Mouse (Mus musculus): ENCODE measurements around the gene Zfp536. TPM values are rescaled to one million over a fixed set of nuclear protein-coding genes. Genes with fewer than 3 reads are reported as not detected.
"Not testable (repeated sequence)": the region's sequence is repeated elsewhere in the genome, so short reads cannot be mapped to it uniquely, and the experiment has no call there.

Zfp536 gene
- total RNA-seq, 2 experiments from 2014 or later, result 29.8 to 33.2 TPM

DNA sequence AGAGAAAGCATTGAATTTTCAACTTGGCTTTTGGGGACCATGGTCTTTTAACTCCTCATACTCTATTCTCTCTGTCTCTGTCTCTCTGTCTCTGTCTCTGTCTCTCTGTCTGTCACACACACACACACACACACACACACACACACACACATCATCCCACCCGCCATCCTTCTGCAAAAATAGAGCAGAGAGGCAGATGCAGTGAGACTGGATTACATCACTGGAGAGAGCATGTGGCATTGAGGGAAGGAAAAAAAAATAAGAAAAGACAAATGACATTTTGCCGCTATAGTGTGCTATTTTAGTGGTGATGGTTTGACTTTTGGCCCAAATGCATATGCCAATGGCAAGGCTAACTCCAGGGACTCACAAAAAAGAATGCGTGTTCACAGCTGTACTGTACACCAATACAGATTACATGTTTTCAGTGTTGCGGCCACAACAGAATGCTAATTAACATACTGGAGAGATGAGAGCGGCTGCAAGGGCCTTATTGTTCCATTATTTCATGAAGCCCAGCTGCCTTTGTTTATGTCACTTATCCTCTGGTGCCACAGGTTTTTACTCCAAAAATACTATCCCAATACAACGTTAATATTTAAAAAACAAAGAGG lies 145.4 kb downstream of the Zfp536 start:
- intact Hi-C loops (cut with DNase I), result loop anchor here (5.0 kb wide), 1 partner anchor 144 kb away; the partner anchor contains the start of gene Zfp536
- DNase-seq (ENCODE audit: extremely low spot score in 1 of 2, low spot score in 2 of 2), result peak in 1 of 2 experiments; percentile 15

DNA sequence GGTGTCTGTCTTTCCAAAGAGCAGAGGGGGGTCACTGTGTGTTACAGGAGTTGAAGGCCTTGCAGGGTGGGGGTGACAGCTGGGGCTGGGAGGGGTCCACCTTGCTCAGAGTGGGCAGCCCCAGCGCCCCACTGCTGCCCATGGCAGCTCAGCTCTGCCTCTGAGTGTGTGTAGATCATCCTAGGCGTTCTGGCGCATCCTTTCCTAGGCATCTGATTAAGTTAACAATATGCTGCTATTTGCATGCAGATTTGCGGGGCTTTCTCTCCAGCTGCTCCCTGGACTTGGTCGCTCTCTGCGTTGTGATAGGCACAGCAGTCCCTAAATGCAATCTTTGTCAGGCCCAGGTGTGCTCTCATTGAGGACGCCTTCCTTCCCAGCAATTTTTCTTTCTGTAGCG lies 147.7 kb downstream of the Zfp536 start:
- peak; percentile 16 to 19 for DNase-seq (ENCODE audit: extremely low spot score in 1 of 2, low spot score in 2 of 2)
- intact Hi-C loops (cut with DNase I), result loop anchor here (5.0 kb wide), 1 partner anchor 147 kb away; the partner anchor contains the start of gene Zfp536

DNA sequence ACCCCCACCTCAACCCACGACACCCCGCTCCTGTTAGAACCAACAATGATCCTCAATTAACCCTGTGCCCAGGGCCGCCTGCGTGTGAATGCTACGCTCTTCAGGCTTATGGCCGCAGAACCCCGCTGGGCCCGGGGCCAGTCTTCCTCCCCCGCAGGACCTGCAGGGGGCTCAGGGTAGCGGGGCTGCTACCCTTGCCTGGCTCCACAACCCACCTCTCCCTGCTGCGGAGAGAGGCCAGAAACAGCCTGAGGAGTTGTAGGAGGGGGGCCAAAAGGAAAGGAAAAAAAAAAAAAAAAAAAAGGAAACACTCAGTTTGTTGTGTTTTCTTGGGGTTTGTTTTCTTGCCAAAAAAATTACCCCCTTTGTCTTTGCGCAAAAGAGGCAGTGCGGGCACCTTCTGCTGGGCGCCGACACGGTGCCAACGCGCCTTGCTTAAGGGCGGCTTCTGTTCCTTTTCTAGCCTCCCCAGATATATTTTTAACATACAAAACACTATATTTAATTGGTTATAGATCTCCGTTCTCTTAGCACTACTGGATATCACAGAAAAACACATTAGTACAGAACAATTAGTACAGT lies 148.6 kb downstream of the Zfp536 start:
- intact Hi-C loops (cut with DNase I), result loop anchor here (5.0 kb wide), 1 partner anchor 147 kb away; the partner anchor contains the start of gene Zfp536
- peak in 1 of 2 experiments; percentile 47 for DNase-seq (ENCODE audit: extremely low spot score in 1 of 2, low spot score in 2 of 2)

DNA sequence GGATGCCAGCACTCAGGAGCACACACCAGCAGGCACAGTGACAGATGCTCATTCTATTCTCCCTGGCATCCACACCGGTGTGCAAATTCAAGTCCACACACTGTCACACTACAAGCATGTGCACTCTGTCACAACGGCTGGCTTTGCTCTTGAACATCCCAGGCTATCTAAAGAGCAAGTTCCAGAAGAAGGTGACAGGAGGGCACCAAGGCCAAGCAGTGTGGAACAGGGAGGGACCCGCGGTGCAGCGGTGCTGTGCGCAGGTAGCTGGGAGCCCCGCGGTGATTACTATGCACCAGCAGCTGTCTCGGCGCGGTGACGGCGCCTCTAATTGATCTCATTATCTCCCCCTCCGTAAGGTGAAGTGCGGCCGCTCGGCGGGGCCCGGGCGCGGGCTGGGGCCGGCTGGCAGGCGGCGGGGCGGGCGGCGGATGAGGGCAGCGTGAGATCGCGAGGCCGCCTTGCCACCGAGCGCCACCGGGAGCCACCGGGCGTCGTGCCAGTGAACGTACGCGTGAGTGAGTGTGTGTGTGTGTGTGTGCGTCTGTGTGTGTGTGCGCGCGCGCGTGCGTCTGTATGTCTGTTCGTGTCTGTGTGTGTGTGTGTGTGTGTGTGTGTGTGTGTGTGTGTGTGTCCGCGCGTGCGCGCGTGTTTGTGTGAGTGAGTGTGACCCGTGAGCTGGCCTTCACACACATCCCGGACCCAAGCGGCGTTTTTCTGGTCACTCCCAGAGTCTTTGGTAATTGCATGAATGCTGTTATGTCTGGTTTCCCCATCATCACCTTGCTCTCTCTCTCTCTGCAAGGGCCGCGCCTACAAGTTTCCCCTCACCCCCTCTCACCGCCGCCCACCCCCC lies 149.3 kb downstream of the Zfp536 start:
- intact Hi-C loops (cut with DNase I), result no loop called here
- peak; percentile 48 to 85 for DNase-seq (ENCODE audit: extremely low spot score in 1 of 2, low spot score in 2 of 2)

DNA sequence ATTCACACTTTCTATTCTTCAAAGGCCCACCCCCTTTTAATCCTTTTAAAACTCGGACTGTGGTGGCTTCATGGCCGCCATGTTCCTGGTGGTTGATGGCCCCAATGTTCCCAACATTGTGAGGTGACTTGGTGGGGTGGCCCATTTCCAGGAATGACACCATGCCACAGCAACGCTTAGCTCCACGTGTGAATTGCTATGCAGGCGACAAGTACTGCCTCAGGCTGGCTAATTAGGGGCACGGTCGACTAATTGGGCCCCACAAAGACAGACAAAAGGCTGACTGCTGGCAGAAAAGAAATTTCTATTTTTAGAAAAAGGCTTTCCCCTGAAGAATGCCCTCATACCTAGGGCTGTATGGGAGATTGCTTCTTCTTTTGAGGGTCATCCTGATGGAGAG lies 154.2 kb downstream of the Zfp536 start:
- intact Hi-C loops (cut with DNase I), result no loop called here
- DNase-seq (ENCODE audit: extremely low spot score in 1 of 2, low spot score in 2 of 2), result no peak

DNA sequence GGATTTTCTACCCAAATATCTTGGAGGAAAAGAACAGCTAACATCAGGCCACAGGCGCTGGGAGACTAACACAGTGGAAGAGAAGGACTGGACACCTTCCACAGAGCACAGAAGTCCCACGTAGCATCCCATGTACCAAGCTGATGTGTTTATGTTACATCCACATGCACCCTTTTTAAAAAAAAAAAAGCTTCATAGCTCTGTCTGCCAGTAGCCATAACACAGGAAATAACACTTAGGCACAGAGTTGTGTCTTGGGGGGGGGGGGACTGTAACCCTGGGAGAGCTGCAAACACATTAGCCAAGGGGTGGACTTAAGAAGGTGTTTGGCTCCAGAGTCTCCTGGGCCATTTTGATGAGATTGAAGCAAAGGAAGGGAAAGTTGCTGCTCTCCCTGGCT lies 155.6 kb downstream of the Zfp536 start:
- intact Hi-C loops (cut with DNase I), result no loop called here
- DNase-seq (ENCODE audit: extremely low spot score in 1 of 2, low spot score in 2 of 2), result no peak

DNA sequence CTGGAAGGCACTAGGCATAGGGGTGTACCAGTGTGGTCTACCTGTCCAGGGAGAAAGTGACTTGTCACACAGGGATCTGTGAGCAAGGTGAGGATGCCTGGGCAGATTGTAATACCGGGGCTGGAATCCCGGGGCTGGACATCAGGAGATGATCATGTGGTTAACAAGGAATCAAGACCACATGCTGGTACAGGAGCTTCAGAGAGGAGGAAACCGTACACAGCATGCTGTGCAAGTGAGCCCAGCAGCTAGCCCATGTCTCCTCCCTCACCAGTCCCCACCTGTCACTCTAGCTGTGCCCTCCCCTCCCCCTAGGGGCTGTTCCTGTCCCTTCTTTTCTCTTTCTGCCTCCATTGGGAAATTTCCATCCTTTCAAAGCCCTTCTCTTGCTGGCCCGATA lies 157.5 kb downstream of the Zfp536 start:
- peak in 1 of 2 experiments; percentile 11 for DNase-seq (ENCODE audit: extremely low spot score in 1 of 2, low spot score in 2 of 2)
- intact Hi-C loops (cut with DNase I), result no loop called here

DNA sequence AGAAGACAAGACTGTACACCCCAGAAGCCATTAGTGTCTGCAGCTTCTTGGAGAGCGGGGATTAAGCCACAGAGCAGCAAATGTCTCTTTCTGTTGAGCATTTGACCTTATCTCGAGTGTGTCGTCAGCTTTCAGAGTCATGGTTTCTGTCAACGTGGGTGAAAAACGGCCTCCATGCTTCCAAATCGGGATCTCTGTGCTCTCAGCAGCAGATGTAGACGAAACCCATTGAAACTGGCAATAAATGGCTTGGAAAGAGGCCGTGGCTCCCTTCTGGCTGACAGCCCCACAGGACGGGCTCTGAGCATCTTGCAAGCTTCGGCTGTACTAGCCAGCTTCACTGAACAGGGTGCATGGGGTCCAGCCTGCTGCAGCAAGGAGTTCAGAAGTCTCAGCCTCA lies 159.1 kb downstream of the Zfp536 start:
- intact Hi-C loops (cut with DNase I), result no loop called here
- no peak for DNase-seq (ENCODE audit: extremely low spot score in 1 of 2, low spot score in 2 of 2)

DNA sequence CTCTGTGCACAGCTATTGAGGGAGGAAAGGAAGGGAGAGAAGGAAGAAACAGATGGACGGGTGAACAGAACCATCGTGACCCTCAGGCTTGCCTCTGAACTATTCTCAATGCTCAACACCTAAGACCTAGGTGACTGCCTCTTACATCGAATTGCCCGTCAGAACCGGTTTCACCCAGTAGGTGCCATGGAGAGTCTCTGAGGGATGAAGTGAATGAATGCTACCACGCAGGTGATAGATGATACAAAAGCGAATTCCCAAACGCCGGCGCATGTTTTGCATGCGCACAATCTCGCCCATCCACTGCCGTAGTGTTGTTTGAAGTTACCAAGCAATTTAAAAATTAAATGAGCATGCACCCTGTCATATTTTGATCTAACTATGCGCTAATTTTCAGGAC lies 164.9 kb downstream of the Zfp536 start:
- intact Hi-C loops (cut with DNase I), result no loop called here
- DNase-seq (ENCODE audit: extremely low spot score in 1 of 2, low spot score in 2 of 2), result no peak

DNA sequence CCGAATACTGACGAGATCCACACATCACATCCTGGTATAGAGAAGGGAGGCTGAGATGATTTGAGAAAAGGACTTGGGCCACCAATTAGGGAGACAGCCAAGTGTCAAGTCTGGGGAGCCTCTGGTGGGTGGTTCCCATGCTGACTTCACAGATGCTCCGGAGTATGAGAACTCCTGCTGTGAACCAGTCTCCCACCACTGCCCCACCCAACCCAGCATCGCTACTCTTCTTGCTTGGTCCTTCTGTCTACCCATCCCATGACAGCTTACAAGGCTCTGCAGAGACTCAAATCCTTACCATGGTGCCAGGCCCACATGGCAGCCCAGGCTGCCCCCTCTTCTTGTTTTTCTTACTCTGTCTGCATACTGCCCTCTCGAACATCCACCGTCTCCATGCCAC lies 165.5 kb downstream of the Zfp536 start:
- no peak for DNase-seq (ENCODE audit: extremely low spot score in 1 of 2, low spot score in 2 of 2)
- intact Hi-C loops (cut with DNase I), result no loop called here

DNA sequence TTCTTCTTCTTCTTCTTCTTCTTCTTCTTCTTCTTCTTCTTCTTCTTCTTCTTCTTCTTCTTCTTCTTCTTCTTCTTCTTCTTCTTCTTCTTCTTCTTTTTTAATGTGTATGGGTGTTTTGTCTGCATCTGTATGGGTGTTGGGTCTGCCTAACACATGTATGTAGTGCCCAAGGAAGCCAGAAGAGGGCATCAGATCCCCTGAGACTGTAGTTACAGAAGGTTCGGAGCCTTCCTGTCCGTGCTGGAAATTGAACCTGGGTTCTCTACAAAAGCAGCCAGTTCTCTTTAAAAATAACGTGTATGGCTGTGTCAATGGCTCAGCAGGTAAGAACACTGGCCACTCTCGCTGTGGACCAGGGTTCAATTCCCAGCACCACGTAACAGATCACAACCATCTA lies 167.0 kb downstream of the Zfp536 start:
- intact Hi-C loops (cut with DNase I), result no loop called here
- DNase-seq (ENCODE audit: extremely low spot score in 1 of 2, low spot score in 2 of 2), result no peak

DNA sequence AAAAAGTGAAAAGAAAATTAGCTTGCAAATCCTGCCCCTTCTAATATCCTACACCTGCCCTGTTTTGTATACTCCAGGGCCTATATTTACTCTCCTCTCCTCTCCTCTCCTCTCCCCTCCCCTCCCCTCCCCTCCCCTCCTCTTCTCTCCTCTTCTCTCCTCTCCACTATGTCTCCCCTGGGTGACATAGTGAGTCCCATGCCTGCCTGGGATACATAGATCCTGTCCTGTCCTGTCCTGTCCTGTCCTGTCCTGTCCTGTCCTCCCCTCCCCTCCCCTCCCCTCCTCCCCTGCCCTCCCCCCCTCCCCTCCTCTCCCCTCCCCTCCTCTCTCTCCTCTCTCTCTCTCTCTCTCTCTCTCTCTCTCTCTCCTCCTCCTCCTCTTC lies 169.9 kb downstream of the Zfp536 start:
- intact Hi-C loops (cut with DNase I); DNase-seq (ENCODE audit: extremely low spot score in 1 of 2, low spot score in 2 of 2): not testable (repeated sequence)

DNA sequence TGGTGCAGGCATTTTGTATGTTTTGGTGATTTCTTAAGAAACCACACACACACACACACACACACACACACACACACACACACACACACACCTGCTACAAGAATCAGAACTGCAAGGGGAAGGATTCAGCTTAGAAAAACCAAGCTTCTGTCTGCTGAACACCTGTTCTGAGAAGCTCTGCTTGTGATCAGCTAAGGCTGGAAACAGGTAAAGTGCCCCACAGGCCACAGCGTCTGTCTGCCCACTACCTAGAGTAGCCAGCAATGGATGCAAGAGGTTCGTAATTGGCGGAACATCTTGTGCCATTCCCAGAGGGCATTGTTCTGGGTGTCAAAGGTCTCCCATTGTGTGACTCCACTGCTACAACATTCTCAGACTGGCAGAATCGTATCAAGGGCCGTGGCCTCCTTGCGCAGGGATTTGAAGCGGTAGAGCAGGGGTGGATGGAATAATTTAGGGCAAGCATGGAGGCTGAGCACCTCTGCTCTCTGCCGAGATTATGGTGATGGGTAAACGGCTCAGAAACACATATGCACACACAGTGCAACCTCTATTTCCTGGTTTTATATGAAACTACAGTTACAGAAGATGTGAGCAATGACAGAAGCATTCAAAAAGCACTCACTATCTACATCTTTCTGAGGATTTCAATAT lies 170.4 kb downstream of the Zfp536 start:
- DNase-seq (ENCODE audit: extremely low spot score in 1 of 2, low spot score in 2 of 2), result no peak
- intact Hi-C loops (cut with DNase I), result no loop called here

DNA sequence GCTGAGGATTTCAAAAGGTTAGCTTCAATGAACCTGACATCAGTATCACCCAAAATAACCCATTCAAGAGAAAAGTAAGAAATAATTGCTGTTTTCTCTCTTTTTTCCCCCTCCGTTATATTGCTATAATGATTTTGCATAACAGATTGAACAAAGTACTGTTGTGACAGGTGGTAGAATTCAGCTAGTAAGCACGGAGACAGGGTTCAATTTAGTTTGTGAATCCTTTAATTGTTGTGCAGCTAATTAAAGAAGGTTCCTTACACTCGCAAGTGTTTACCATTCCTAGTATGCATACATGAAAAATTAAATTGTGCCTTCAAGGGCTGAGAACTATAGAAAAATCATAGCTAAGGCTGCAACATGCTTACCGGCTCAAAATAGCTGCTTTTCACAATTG lies 173.1 kb downstream of the Zfp536 start:
- intact Hi-C loops (cut with DNase I), result no loop called here
- DNase-seq (ENCODE audit: extremely low spot score in 1 of 2, low spot score in 2 of 2), result no peak

DNA sequence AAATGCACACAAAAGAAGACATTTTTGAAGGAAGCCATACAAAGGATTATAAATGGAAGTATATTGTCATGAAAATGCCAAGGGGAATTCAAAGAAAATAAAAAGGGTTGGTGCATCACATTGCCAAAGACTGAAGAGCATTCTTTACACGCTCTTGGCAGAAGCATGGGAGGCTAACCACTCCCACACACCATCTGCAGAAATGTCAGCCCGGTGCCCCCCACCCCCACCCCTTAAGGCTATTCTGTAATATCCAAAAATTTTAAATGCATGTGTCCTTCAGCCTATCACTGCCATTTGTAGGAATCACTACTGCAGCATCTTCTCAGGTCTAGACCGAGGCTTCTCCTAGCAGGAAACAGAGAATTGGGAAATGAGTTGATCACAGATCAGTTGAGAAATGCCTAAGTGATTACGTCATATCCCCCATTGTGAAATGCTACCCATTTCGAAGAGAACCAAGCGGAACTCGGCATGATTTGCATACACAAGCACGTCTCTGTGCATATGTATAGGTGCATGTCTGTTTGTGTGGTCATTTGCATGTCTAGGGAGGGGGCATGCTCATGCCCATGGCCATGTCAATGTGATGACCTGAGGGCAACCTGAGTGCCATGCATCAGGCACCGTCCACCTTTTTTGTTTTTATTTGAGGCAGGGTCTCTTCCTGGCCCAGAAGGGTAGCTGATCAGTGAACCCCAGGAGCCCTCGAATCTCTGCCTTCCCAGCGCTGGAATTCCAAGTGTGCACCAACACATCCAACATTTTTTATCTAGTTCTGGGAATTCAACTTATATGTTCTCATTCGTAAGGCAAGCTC lies 179.0 kb downstream of the Zfp536 start:
- no peak for DNase-seq (ENCODE audit: extremely low spot score in 1 of 2, low spot score in 2 of 2)
- intact Hi-C loops (cut with DNase I), result no loop called here

DNA sequence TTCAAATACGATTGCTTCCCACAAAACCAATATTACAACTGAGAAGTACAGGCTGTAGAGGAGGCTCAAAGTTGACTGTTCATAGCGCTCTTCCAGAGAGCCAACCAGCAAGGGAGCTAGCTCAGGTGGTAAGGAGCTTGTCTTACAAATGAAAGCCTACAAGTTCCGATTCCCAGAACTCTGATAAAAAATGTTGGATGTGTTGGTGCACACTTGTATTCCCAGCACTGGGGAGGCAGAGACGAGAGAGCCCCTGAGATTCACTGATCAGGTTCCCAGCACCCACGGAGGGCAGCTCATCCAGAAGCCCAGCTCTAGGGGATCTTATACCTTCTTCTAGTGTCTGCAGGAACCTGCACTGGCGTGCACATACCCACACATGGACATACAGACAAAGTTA lies 179.9 kb downstream of the Zfp536 start:
- intact Hi-C loops (cut with DNase I), result no loop called here
- DNase-seq (ENCODE audit: extremely low spot score in 1 of 2, low spot score in 2 of 2), result no peak

DNA sequence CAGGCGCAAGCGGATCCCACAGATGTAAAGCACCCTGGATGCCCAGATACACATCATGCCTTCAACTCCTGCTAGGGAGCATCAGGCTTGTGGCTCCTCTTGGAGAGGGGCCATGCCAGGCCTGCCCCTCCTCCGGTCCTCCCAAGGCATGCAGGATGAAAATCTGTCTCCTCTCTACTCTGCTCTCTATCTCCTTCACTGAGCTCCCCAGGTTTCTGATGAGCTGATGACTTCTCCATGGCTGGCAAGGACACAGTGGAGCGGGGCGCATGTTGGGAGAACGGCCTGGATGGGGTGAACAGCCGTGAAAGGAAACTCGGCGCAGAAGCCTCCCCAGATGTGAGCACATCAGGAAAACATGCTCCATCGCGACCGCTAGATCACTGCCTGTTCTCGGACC lies 186.7 kb downstream of the Zfp536 start:
- intact Hi-C loops (cut with DNase I), result no loop called here
- DNase-seq (ENCODE audit: extremely low spot score in 1 of 2, low spot score in 2 of 2), result no peak

DNA sequence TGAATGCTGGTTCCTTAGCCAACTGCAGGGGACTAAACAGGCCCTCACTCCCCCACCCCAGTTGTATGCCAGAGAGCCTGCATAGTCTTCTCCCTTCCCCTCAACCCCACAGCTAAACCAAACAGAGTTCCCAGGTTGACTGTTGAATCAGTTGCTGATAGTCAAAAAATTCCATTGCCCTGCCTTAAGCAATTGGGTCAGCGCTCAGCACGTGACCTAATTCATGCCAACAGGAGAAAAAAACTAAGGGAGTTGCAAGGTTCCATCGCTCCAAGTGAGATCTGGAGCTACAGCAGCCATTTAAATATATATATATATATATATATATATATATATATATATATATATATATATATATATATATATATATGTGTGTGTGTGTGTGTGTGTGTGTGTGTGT lies 192.2 kb downstream of the Zfp536 start:
- intact Hi-C loops (cut with DNase I), result no loop called here

DNA sequence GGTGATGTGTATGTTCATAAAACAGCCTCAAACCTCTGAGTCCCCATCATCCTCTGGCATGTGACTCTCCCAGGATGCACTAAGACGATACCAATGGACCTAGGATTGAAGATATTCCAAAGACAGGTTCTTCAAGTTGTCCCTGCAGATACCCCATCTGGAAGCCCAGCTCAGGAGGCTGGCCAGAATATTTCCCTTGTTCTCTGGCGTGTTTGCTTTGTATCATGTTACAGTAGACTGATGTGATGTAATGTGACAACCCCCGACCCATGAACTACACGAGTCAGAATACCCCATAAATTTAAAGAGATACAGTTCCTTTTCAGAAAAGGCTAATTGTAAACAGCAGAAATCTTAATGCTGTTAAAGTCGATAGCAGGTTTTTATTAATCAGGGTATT lies 192.9 kb downstream of the Zfp536 start:
- intact Hi-C loops (cut with DNase I), result no loop called here
- no peak for DNase-seq (ENCODE audit: extremely low spot score in 1 of 2, low spot score in 2 of 2)

More for the DNA sequence above, 192.2 kb downstream of the Zfp536 start:
- DNase-seq (ENCODE audit: extremely low spot score in 1 of 2, low spot score in 2 of 2), result no peak

Data from left cerebral cortex, postnatal 10 days (tissue).